Mouse (Mus musculus) embryo, embryonic 11 days (tissue): Measurements from ENCODE around the gene Rbfox1.

Experiments used
- DNase-seq: peaks from one replicate; pipeline ENCODE4 v3.0.0-alpha.2; 2015

Rbfox1 gene

GRCm38 (mm10) chr16:6099598-6099997, 214.4 kb downstream of the Rbfox1 start:
- no peak for DNase-seq

GRCm38 (mm10) chr16:6100421-6100877, 215.3 kb downstream of the Rbfox1 start:
- DNase-seq, result no peak

- DNase-seq, result no peak
Measured at GRCm38 (mm10) chr16:6103713-6104112, 218.6 kb downstream of the Rbfox1 start.

GRCm38 (mm10) chr16:6110121-6110520, 225.0 kb downstream of the Rbfox1 start:
- DNase-seq, result no peak

GRCm38 (mm10) chr16:6113836-6114475, 228.8 kb downstream of the Rbfox1 start:
- no peak for DNase-seq

- DNase-seq, result no peak
Measured at GRCm38 (mm10) chr16:6119472-6119871, 234.3 kb downstream of the Rbfox1 start.

- DNase-seq, result no peak
Measured at GRCm38 (mm10) chr16:6121232-6121631, 236.1 kb downstream of the Rbfox1 start.

- DNase-seq, result no peak
Measured at GRCm38 (mm10) chr16:6122859-6123258, 237.7 kb downstream of the Rbfox1 start.

GRCm38 (mm10) chr16:6128314-6128713, 243.2 kb downstream of the Rbfox1 start:
- DNase-seq, result no peak

GRCm38 (mm10) chr16:6135016-6135415, 249.9 kb downstream of the Rbfox1 start:
- no peak for DNase-seq

GRCm38 (mm10) chr16:6139432-6139831, 254.3 kb downstream of the Rbfox1 start:
- no peak for DNase-seq

GRCm38 (mm10) chr16:6147957-6148356, 262.8 kb downstream of the Rbfox1 start:
- no peak for DNase-seq

GRCm38 (mm10) chr16:6149345-6149744, 264.2 kb downstream of the Rbfox1 start:
- no peak for DNase-seq

GRCm38 (mm10) chr16:6155556-6155955, 270.4 kb downstream of the Rbfox1 start:
- no peak for DNase-seq

GRCm38 (mm10) chr16:6164476-6164875, 279.3 kb downstream of the Rbfox1 start:
- no peak for DNase-seq

GRCm38 (mm10) chr16:6169346-6169745, 284.2 kb downstream of the Rbfox1 start:
- DNase-seq, result no peak

- peak; percentile 1 for DNase-seq
Measured at GRCm38 (mm10) chr16:6180819-6181218, 295.7 kb downstream of the Rbfox1 start.

- no peak for DNase-seq
Measured at GRCm38 (mm10) chr16:6182329-6182728, 297.2 kb downstream of the Rbfox1 start.

GRCm38 (mm10) chr16:6192358-6192757, 307.2 kb downstream of the Rbfox1 start:
- DNase-seq, result no peak

- no peak for DNase-seq
Measured at GRCm38 (mm10) chr16:6206431-6206830, 321.3 kb downstream of the Rbfox1 start.

GRCm38 (mm10) chr16:6212916-6213315, 327.8 kb downstream of the Rbfox1 start:
- DNase-seq, result peak; percentile 21

- DNase-seq, result no peak
Measured at GRCm38 (mm10) chr16:6227449-6227848, 342.3 kb downstream of the Rbfox1 start.

- no peak for DNase-seq
Measured at GRCm38 (mm10) chr16:6232966-6233365, 347.8 kb downstream of the Rbfox1 start.

- DNase-seq, result no peak
Measured at GRCm38 (mm10) chr16:6241393-6241792, 356.2 kb downstream of the Rbfox1 start.

GRCm38 (mm10) chr16:6242468-6242867, 357.3 kb downstream of the Rbfox1 start:
- no peak for DNase-seq
